Mouse (Mus musculus): ENCODE measurements around the gene Sprr1b. TPM values are rescaled to one million over a fixed set of nuclear protein-coding genes. Genes with fewer than 3 reads are reported as not detected.

The Sprr1b gene
- polyA plus RNA-seq (2012; rRNA removed), result 22.3 and 23.6 TPM in 2 replicates

GRCm38 (mm10) chr3:92438689-92439088 is at the start of gene Sprr1b:
Gene Sprr1b, minus strand, starts transcription at chr3:92438789.

GRCm38 (mm10) chr3:92485863-92486262 is 47.3 kb upstream of the Sprr1b start, which contains the start of gene Sprr1a:
Gene Sprr1a, minus strand, starts transcription at chr3:92485895.

GRCm38 (mm10) chr3:92458620-92459019 is 20.0 kb upstream of the Sprr1b start, which contains the start of gene Sprr3:
Gene Sprr3, minus strand, starts transcription at chr3:92458720.

GRCm38 (mm10) chr3:92432282-92432681 is 6.3 kb downstream of the Sprr1b start, which contains the start of gene Sprr2k:
Gene Sprr2k, plus strand, starts transcription at chr3:92432582.

GRCm38 (mm10) chr3:92429323-92429722 is 9.3 kb downstream of the Sprr1b start, which contains the start of gene Gm9774:
Gene Gm9774, minus strand, starts transcription at chr3:92429423.

GRCm38 (mm10) chr3:92417782-92418181 is 20.8 kb downstream of the Sprr1b start, which contains the start of gene Sprr2j-ps:
Gene Sprr2j-ps, plus strand, starts transcription at chr3:92418082.

GRCm38 (mm10) chr3:92407691-92408090 is 30.9 kb downstream of the Sprr1b start, which contains the start of gene Sprr2i:
Gene Sprr2i, plus strand, starts transcription at chr3:92407991.

Other genes starting within 250 kb of the Sprr1b start
- 36.4 and 39.0 TPM in 2 replicates for gene Sprr2a1, start 223.0 kb downstream of the Sprr1b start, polyA plus RNA-seq (2012; rRNA removed)
- 33,133 and 71,165 TPM in 2 replicates for gene Sprr2a2, start 222.9 kb downstream of the Sprr1b start, polyA plus RNA-seq (2012; rRNA removed)
- 693 and 1,565 TPM in 2 replicates for gene Sprr2a3, start 153.4 kb downstream of the Sprr1b start, polyA plus RNA-seq (2012; rRNA removed)
- gene Sprr2b, start 122.2 kb downstream of the Sprr1b start, polyA plus RNA-seq (2012; rRNA removed), result 9.6 and 30.5 TPM in 2 replicates
- 9.8 and 18.7 TPM in 2 replicates for gene Sprr2d, start 99.6 kb downstream of the Sprr1b start, polyA plus RNA-seq (2012; rRNA removed)
- gene Sprr2e, start 86.6 kb downstream of the Sprr1b start, polyA plus RNA-seq (2012; rRNA removed), result 3.8 and 5.0 TPM in 2 replicates
- 2.9 and 7.7 TPM in 2 replicates for gene Sprr2f, start 73.6 kb downstream of the Sprr1b start, polyA plus RNA-seq (2012; rRNA removed)
- 0.20 and 0.31 TPM in 2 replicates for gene Sprr2h, start 53.1 kb downstream of the Sprr1b start, polyA plus RNA-seq (2012; rRNA removed)
- 37.4 and 59.0 TPM in 2 replicates for gene Sprr2i, start 30.8 kb downstream of the Sprr1b start, polyA plus RNA-seq (2012; rRNA removed)
- gene Sprr2j-ps, start 20.7 kb downstream of the Sprr1b start, polyA plus RNA-seq (2012; rRNA removed), result 16.1 and 18.8 TPM in 2 replicates
- 4.8 and 10.8 TPM in 2 replicates for gene Gm9774, start 9.4 kb downstream of the Sprr1b start, polyA plus RNA-seq (2012; rRNA removed)
- 0.52 and 0.62 TPM in 2 replicates for gene Sprr2k, start 6.2 kb downstream of the Sprr1b start, polyA plus RNA-seq (2012; rRNA removed)
- 1,016 and 1,618 TPM in 2 replicates for gene Sprr3, start 19.9 kb upstream of the Sprr1b start, polyA plus RNA-seq (2012; rRNA removed)
- gene Sprr1a, start 47.1 kb upstream of the Sprr1b start, polyA plus RNA-seq (2012; rRNA removed), result 608 and 748 TPM in 2 replicates
- not detected in 2 replicates for gene Sprr4, start 61.7 kb upstream of the Sprr1b start, polyA plus RNA-seq (2012; rRNA removed)
- 0.13 and 0.28 TPM in 2 replicates for gene 2310046K23Rik, start 95.7 kb upstream of the Sprr1b start, polyA plus RNA-seq (2012; rRNA removed)
- 1.8 and 2.7 TPM in 2 replicates for gene Ivl, start 134.9 kb upstream of the Sprr1b start, polyA plus RNA-seq (2012; rRNA removed)
- gene Smcp, start 150.2 kb upstream of the Sprr1b start, polyA plus RNA-seq (2012; rRNA removed), result not detected in 2 replicates
- 2.9 and 3.0 TPM in 2 replicates for gene 2210017I01Rik, start 168.7 kb upstream of the Sprr1b start, polyA plus RNA-seq (2012; rRNA removed)
- gene Lce6a, start 182.9 kb upstream of the Sprr1b start, polyA plus RNA-seq (2012; rRNA removed), result 0.77 and 3.0 TPM in 2 replicates
- gene Lce1a1, start 209.5 kb upstream of the Sprr1b start, polyA plus RNA-seq (2012; rRNA removed), result 113 and 390 TPM in 2 replicates
- 117 and 331 TPM in 2 replicates for gene Lce1b, start 218.1 kb upstream of the Sprr1b start, polyA plus RNA-seq (2012; rRNA removed)
- gene Lce1a2, start 231.5 kb upstream of the Sprr1b start, polyA plus RNA-seq (2012; rRNA removed), result 97.3 and 328 TPM in 2 replicates
- 108 and 297 TPM in 2 replicates for gene Lce1c, start 240.5 kb upstream of the Sprr1b start, polyA plus RNA-seq (2012; rRNA removed)
- gene Lce1d, start 248.4 kb upstream of the Sprr1b start, polyA plus RNA-seq (2012; rRNA removed), result 105 and 245 TPM in 2 replicates

All from stomach, adult 2 months (tissue).